Mouse (Mus musculus) adrenal gland, adult 2 months (tissue): ENCODE measurements around the gene S100a14. TPM values are rescaled to one million over a fixed set of nuclear protein-coding genes. Genes with fewer than 3 reads are reported as not detected.

Source experiments
- DNase-seq: peaks from one replicate; pipeline ENCODE4 v3.0.0; 2021
- polyA plus RNA-seq: library from polyadenylated mRNA; depleted of rRNA; stranded (reverse); fragments of >200 nt; gene quantifications from 2 replicates; pipeline ENCODE4 v1.2.3, GENCODE M21; 2012
- total RNA-seq, 2 experiments: library from RNA; stranded (reverse); gene quantifications; 2 replicates each; pipeline ENCODE4 v1.2.3; 2021

Gene S100a14
- total and polyA plus RNA-seq, 3 experiments, result 0.31 TPM; not detected in 2

GRCm38 (mm10) chr3:90517711-90518110, 8.9 kb upstream of the S100a14 start:
- DNase-seq, result no peak

- DNase-seq, result peak; percentile 55
These were observed 1.2 kb upstream of the S100a14 start for GRCm38 (mm10) chr3:90525421-90525820.

- DNase-seq, result no peak
These were observed 580 bp upstream of the S100a14 start for GRCm38 (mm10) chr3:90526076-90526475.

- no peak for DNase-seq
These were observed 726 bp downstream of the S100a14 start for GRCm38 (mm10) chr3:90527291-90527873.

- no peak for DNase-seq
These were observed 5.1 kb downstream of the S100a14 start for GRCm38 (mm10) chr3:90531713-90532112.

GRCm38 (mm10) chr3:90535446-90535845, 8.8 kb downstream of the S100a14 start:
- no peak for DNase-seq

GRCm38 (mm10) chr3:90537141-90537904, 10.7 kb downstream of the S100a14 start, which contains the start of gene S100a16:
S100a16 (plus strand) TSS chr3:90537254.
- DNase-seq, result peak; percentile 90

- no peak for DNase-seq
These were observed 11.2 kb downstream of the S100a14 start for GRCm38 (mm10) chr3:90537905-90538296.

GRCm38 (mm10) chr3:90540904-90541303, 14.2 kb downstream of the S100a14 start:
- DNase-seq, result peak; percentile 52

- no peak for DNase-seq
These were observed 23.2 kb downstream of the S100a14 start for GRCm38 (mm10) chr3:90549676-90550420.

GRCm38 (mm10) chr3:90550421-90550790, 23.8 kb downstream of the S100a14 start:
- DNase-seq, result no peak

GRCm38 (mm10) chr3:90552231-90552630, 25.6 kb downstream of the S100a14 start:
- DNase-seq, result peak; percentile 63

- no peak for DNase-seq
These were observed 29.3 kb downstream of the S100a14 start for GRCm38 (mm10) chr3:90555954-90556353.

GRCm38 (mm10) chr3:90560008-90560628, 33.5 kb downstream of the S100a14 start, which contains the start of gene S100a3:
S100a3 (plus strand) TSS chr3:90560578.
- no peak for DNase-seq

GRCm38 (mm10) chr3:90574691-90575090, 48.0 kb downstream of the S100a14 start:
- peak; percentile 48 for DNase-seq

GRCm38 (mm10) chr3:90575320-90575719, 48.7 kb downstream of the S100a14 start:
- DNase-seq, result no peak

GRCm38 (mm10) chr3:90576351-90577001, 49.8 kb downstream of the S100a14 start:
- DNase-seq, result no peak
